Mouse (Mus musculus): ENCODE measurements around the gene Limk1. TPM values are rescaled to one million over a fixed set of nuclear protein-coding genes. Genes with fewer than 3 reads are reported as not detected.
A peak's percentile ranks its signal among the peaks of the same experiment; 100 is the strongest.

Gene Limk1
- 14.5 and 17.3 TPM in 2 replicates for polyA plus RNA-seq (2016; fragmentation: Nextera tagmentation; extraction: Ambion mirVana)

DNA sequence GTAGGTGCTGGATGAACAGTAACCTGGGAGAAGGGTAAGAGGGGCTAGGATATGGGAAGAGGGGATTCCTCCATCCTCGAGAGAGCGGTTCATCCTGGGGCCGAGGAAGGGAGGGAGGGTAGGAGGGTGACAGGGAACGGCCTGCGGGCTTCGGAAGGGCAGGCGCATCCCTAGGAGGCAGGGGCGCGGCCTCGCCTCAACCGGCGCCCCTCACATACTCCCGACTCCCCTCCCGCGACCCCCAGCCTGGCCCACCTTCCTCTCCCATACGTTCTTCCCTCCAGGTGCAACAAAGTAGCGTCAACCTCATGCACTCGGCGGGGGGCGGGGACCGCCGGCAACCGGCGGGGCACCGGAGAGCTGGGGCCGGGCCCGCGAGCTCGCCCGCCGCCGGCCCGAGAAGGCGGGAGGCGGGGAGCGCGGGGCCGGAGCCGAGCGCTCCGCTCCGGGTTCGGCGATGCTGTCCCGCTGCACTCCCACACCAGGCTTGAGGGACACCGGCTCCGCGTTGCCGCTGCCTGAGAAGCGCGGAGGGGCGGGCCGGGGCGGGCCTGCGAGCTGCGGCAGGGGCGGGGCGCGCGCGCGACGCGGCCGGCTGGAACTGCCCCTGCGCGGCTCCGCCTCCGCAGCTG is at the start of gene Limk1:
TSS of gene Limk1 (minus strand) at position 513 of the 632 bp plus-strand sequence.
- H3K27me3 ChIP-seq, result 0 out of 2 replicates have a peak, but pooled peaks cover 4% of the 10 kb centered on the region
- peak within 1 kb of the TSS; percentile 94 for H3K9ac ChIP-seq
- peak within 1 kb of the TSS; percentile 87 for H3K4me2 ChIP-seq
- WGBS, result under 1% methylated on average over 43 of the region's 69 CpGs
- peak within 1 kb of the TSS; percentile 88 for H3K27ac ChIP-seq
- H3K4me3 ChIP-seq (replicated peaks), result peak within 1 kb of the TSS; percentile 84
- H3K36me3 ChIP-seq (replicated peaks), result peaks cover 31% of the 10 kb centered on the region
- ATAC-seq (ENCODE audit: low FRiP score), result peak; percentile 19
- H3K9me3 ChIP-seq, result no peaks in the 10 kb centered on the region
- H3K4me1 ChIP-seq, result peaks cover 22% of the 10 kb centered on the region

DNA sequence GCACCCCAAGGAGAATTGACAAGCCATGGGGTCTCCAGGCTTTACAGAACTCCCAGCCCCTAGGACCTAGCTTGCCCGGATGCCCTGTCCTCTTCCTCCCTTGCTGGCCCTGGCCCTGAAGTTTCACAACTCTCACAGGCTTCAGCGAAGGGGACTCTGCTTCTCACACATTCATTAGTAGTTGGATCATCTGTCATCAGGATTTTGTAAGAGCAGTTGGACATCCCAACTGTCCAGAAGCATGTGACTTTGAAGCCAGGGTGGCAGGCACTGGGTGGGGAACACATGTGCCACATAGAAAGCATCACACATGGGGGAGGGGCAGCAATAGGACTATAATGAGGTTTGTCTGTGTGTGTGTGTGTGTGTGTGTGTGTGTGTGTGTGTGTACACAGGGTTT is 46.5 kb upstream of the Limk1 start:
- no peak overlapping the region for H3K27ac ChIP-seq
- no peak overlapping the region for H3K9ac ChIP-seq
- H3K9me3 ChIP-seq, result no peaks in the 10 kb centered on the region
- 90% methylated on average over 2 of the region's 2 CpGs for whole genome bisulfite sequencing
- H3K4me2 ChIP-seq, result no peak overlapping the region
- no peaks in the 10 kb centered on the region for H3K36me3 ChIP-seq (replicated peaks)
- no peaks in the 10 kb centered on the region for H3K4me1 ChIP-seq
- no peak overlapping the region for H3K4me3 ChIP-seq (replicated peaks)
- H3K27me3 ChIP-seq, result no peaks in the 10 kb centered on the region
- no peak for ATAC-seq (ENCODE audit: low FRiP score)

DNA sequence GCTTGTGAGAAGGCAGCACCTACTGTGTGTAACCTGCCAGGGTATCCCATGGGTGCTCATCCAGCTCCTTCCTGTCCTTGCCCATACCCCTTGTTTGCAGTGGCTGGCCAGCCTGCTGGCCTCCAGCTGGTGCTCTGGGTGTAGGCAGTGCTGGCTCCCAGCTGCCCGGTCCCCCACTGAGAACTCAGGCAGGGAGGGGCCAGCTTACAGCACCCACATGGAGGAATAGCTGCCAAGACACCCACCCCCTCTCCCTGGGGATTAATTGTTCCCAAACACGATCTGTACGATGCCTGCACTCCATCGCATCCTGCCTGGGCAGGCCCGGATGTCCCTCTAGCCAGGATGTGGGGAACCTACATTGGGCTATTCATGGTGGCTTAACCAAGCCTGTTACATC is 45.7 kb upstream of the Limk1 start:
- H3K27me3 ChIP-seq, result no peaks in the 10 kb centered on the region
- no peak for ATAC-seq (ENCODE audit: low FRiP score)

DNA sequence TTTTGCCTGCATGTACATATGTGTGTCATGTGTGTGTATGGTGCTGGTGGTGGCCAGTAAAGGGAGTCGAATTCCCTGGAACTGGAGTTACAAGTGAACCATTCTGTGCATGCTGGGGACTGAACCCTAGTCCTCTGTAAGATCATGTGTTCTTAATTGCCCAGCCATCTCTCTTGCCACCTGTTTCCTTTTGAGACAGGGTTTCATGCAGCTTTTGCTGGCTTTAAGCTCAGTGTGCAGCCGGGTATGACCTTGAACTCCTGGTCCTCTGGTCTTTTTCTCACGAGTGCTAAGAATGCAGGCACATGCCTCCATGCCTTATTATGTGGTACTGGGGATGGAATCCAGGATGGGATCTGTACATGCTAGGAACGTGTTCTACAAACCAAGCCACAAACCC is 44.8 kb upstream of the Limk1 start:
- H3K9ac ChIP-seq, result no peak overlapping the region
- WGBS, result 73% methylated on average over 4 of the region's 4 CpGs
- ATAC-seq (ENCODE audit: low FRiP score), result no peak

More for the DNA sequence above, 45.7 kb upstream of the Limk1 start:
- Histone ChIP-seq H3K9me3 (no peaks in the 10 kb centered on the region), H3K4me2 (no peak overlapping the region), H3K4me3 (replicated peaks) (no peak overlapping the region), H3K27ac (no peak overlapping the region), H3K9ac (no peak overlapping the region), H3K36me3 (replicated peaks) (no peaks in the 10 kb centered on the region), H3K4me1 (no peaks in the 10 kb centered on the region)
- WGBS, result 92% methylated on average over 5 of the region's 5 CpGs

DNA sequence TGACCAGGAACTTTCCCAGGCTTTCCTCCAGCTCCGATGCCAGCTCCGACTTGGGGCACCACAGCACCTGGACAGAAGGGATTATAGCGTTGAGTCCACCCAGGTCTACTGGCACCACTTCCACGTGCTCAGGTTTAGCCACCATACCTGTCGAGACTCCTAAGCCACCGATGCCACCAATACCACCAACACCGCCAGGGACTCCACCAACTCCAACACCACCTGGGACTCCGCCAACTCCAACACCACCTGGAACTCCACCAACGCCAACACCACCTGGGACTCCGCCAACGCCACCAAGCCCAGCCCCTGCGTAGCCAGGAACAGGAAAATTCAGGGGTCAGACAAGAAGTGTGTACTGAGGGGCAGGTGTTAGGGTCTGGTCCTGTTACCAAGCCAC is 40.7 kb upstream of the Limk1 start:
- WGBS, result 94% methylated on average over 12 of the region's 12 CpGs
- ATAC-seq (ENCODE audit: low FRiP score), result no peak
- Histone ChIP-seq H3K27ac (no peak overlapping the region), H3K4me1 (no peaks in the 10 kb centered on the region), H3K9ac (no peak overlapping the region), H3K4me3 (replicated peaks) (no peak overlapping the region), H3K27me3 (no peaks in the 10 kb centered on the region), H3K36me3 (replicated peaks) (no peaks in the 10 kb centered on the region), H3K9me3 (no peaks in the 10 kb centered on the region), H3K4me2 (no peak overlapping the region)

More for the DNA sequence above, 44.8 kb upstream of the Limk1 start:
- no peak overlapping the region for H3K4me3 ChIP-seq (replicated peaks)
- H3K36me3 ChIP-seq (replicated peaks), result no peaks in the 10 kb centered on the region
- no peaks in the 10 kb centered on the region for H3K27me3 ChIP-seq
- H3K4me1 ChIP-seq, result no peaks in the 10 kb centered on the region
- H3K4me2 ChIP-seq, result no peak overlapping the region
- H3K27ac ChIP-seq, result no peak overlapping the region
- H3K9me3 ChIP-seq, result no peaks in the 10 kb centered on the region

DNA sequence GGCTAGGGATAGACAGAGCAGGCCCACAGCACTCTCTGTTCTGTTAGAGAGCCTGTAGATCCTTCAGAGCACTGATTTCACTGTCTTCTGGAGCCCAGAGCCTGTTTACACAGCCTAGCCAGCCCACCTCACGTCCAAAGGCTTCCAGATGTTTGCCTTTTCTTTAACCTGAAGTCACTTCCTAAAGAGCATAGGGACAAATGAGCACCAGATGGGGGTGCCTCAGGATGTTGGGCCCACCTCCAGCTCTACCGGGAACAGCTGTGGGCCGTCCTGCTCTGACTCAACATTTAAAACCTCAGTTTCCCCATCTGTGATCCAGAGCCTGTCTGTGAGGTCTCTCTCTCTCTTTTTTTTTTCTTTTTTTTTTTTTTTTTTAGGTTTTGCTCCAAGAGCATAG is 40.1 kb upstream of the Limk1 start:
- WGBS, result 85% methylated on average over 3 of the region's 3 CpGs
- Histone ChIP-seq H3K9ac (no peak overlapping the region), H3K27ac (no peak overlapping the region), H3K36me3 (replicated peaks) (no peaks in the 10 kb centered on the region), H3K9me3 (no peaks in the 10 kb centered on the region), H3K27me3 (no peaks in the 10 kb centered on the region), H3K4me2 (no peak overlapping the region), H3K4me3 (replicated peaks) (no peak overlapping the region), H3K4me1 (no peaks in the 10 kb centered on the region)
- ATAC-seq (ENCODE audit: low FRiP score), result no peak

DNA sequence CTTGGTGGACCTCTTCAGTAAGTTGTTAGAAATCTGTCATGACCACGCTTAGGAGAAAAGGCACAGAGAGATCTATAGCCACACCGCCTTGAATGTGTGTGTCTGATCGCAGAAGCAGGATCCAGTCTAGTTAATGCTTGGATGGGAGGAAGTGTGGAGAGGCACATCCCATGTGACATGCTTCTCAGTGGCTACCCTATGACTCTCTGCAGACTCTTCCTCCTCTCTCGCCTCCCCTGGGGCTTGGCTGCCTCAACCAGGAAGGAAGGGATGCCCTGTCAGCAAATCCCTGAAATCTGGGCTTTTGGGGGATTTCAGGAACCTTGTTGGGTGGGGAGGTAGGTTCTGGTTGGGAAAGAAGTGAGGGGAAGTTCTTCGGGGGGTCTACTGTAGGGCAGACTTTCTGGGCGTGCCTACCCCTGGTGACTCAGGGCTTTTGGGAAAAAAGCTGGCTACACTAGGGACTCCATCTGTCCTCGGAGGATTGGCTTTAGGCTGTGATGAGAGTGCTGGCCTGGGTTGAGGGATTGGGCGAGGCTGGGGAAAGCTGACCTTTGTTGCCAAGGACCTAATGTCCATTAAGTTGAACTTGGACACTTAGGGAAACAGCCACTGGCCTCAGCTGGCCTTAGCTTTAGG is 38.7 kb upstream of the Limk1 start:
- H3K4me1 ChIP-seq, result no peaks in the 10 kb centered on the region
- H3K4me3 ChIP-seq (replicated peaks), result no peak overlapping the region
- WGBS, result 80% methylated on average over 8 of the region's 8 CpGs
- no peak overlapping the region for H3K4me2 ChIP-seq
- no peak overlapping the region for H3K9ac ChIP-seq
- no peaks in the 10 kb centered on the region for H3K27me3 ChIP-seq
- no peaks in the 10 kb centered on the region for H3K36me3 ChIP-seq (replicated peaks)
- ATAC-seq (ENCODE audit: low FRiP score), result no peak
- H3K9me3 ChIP-seq, result no peaks in the 10 kb centered on the region
- no peak overlapping the region for H3K27ac ChIP-seq

DNA sequence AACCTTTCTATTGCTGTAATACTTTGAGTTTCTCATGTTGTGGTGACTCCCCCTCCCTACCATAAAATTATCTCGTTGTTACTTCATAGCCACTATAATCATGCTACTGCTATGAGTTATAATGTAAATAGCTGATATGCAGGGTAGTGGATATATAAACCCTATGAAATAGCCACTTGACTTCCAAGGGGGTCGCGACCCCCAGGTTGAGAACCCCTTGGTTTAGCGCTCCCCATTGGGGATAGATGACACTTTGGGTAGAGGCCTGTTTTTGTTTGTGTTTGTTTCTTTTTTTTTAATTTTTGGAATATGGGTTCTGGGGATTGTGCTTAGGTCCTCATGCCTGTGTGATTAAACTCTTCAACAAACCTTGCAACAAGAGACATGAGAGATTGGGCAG is 36.9 kb upstream of the Limk1 start:
- Histone ChIP-seq H3K27ac (no peak overlapping the region), H3K9ac (no peak overlapping the region), H3K4me2 (no peak overlapping the region), H3K4me3 (replicated peaks) (no peak overlapping the region), H3K9me3 (no peaks in the 10 kb centered on the region), H3K4me1 (no peaks in the 10 kb centered on the region), H3K36me3 (replicated peaks) (no peaks in the 10 kb centered on the region), H3K27me3 (no peaks in the 10 kb centered on the region)
- no peak for ATAC-seq (ENCODE audit: low FRiP score)
- 65% methylated on average over 4 of the region's 4 CpGs for WGBS

DNA sequence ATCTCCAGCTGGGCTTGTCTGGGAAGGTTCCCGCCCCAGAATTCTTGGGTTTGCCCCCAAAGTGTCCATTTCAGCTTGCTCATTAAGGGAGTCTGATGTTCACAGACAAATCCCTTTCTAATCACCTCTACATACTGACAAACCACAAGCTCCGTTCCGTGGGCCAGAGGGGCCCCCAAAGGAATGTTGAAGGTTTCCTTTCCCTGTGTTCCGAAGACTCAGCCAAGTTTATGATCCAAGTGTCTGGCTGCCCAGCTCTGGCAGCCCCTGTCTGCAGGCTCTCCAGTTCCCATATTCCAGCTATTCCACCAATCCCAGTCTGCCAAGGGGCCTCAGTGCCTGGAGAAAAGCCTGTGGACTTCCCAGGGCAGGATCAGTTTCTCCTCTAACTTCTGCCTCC is 31.7 kb upstream of the Limk1 start:
- no peak for ATAC-seq (ENCODE audit: low FRiP score)
- 0 out of 2 replicates have a peak, but pooled peaks cover 1% of the 10 kb centered on the region for H3K27me3 ChIP-seq
- H3K9me3 ChIP-seq, result no peaks in the 10 kb centered on the region
- no peak overlapping the region for H3K27ac ChIP-seq
- WGBS, result 69% methylated on average over 4 of the region's 4 CpGs
- H3K4me3 ChIP-seq (replicated peaks), result no peak overlapping the region
- no peaks in the 10 kb centered on the region for H3K36me3 ChIP-seq (replicated peaks)
- no peak overlapping the region for H3K9ac ChIP-seq
- no peaks in the 10 kb centered on the region for H3K4me1 ChIP-seq
- no peak overlapping the region for H3K4me2 ChIP-seq

DNA sequence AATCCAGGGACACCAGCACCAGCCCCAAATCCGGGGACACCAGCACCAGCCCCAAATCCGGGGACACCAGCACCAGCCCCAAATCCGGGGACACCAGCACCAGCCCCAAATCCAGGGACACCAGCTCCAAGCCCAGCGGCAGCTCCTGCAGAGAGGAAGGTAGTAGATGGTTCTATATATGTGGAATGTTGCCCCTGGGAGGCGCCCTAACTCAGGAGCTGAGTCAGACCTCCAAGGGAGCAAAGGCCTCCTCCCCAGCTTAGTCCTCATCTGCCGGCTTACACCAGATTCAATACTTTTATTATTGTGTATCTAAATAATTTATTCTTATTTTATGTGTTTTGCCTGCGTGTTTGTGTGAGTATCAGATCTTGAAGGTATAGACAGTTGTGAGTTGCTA is 22.7 kb upstream of the Limk1 start:
- no peak for ATAC-seq (ENCODE audit: low FRiP score)
- Histone ChIP-seq H3K4me3 (replicated peaks) (no peak overlapping the region), H3K36me3 (replicated peaks) (no peaks in the 10 kb centered on the region), H3K27ac (no peak overlapping the region), H3K4me2 (no peak overlapping the region), H3K9me3 (no peaks in the 10 kb centered on the region), H3K27me3 (peaks cover 16% of the 10 kb centered on the region; the same call in 1 of the 2 replicates), H3K4me1 (no peaks in the 10 kb centered on the region), H3K9ac (no peak overlapping the region)
- WGBS, result 73% methylated on average over 7 of the region's 7 CpGs

DNA sequence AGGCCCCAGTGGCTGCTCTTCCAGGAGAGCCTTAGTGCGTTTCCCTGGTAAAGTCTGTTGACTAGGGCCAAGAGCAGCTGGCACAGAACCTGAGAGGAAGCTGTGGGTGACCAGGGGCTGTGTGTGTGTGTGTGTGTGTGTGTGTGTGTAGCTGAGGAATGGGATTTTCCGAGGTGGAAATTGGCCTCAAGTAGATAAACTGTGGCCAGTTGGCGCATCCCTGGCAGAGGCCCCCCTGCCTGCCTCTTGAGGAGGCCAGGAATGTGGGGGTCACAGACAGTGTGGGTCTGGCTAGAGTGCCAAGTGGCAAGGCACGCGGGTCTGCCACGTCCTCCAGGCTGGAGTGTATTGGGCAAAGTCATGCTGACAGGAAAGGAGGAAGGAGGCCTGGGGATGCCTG is 20.9 kb upstream of the Limk1 start:
- no peak for ATAC-seq (ENCODE audit: low FRiP score)
- Histone ChIP-seq H3K27ac (no peak overlapping the region), H3K4me1 (no peaks in the 10 kb centered on the region), H3K9ac (no peak overlapping the region), H3K27me3 (peaks cover 19% of the 10 kb centered on the region; the same call in 1 of the 2 replicates), H3K4me3 (replicated peaks) (no peak overlapping the region), H3K9me3 (no peaks in the 10 kb centered on the region), H3K4me2 (no peak overlapping the region), H3K36me3 (replicated peaks) (no peaks in the 10 kb centered on the region)
- 72% methylated on average over 6 of the region's 6 CpGs for WGBS

DNA sequence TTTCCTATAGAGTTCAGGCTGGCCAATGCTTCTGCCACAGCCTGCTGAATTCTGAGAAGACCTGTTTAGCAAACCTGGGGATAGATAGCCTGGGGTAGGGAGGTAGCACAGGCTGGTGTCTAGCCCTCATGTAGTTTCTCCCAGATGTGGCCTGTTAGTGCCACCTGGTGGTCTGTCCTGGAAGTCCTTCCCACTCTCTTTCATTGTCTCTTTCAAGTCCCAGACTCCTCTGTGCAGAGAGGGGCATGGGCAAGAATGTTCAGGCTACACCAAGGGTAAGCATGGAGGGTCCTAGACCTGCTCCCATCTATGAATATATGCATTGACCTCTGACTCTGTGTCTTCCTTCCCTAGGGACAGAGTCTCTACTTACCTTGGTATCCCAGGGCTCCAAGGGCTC is 15.8 kb upstream of the Limk1 start:
- no peaks in the 10 kb centered on the region for H3K9me3 ChIP-seq
- H3K27me3 ChIP-seq, result peaks cover 27% of the 10 kb centered on the region; the same call in 1 of the 2 replicates
- H3K4me3 ChIP-seq (replicated peaks), result no peak overlapping the region
- H3K4me2 ChIP-seq, result no peak overlapping the region
- H3K36me3 ChIP-seq (replicated peaks), result no peaks in the 10 kb centered on the region
- no peak overlapping the region for H3K9ac ChIP-seq
- no peak overlapping the region for H3K27ac ChIP-seq
- peak; percentile 74 for ATAC-seq (ENCODE audit: low FRiP score)
- no peaks in the 10 kb centered on the region for H3K4me1 ChIP-seq

DNA sequence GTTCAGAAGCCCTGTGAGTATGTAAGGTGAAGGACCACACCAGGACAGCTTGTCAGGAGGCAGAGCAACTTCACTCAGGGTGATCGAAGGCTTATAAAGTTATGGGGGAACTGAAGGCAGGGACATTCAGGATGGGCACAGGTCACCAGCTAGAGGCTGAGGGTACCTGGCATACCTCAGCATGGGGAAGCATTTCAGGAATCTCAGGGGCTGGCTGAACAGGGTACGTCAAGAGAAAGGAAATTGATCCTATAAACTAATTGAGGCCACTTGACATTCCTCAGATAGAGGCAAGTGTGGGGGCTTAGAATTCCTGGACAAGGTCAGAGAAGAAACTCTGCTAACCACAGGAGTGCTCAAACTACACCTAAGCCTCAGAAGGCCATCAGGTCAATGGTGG is 7.1 kb upstream of the Limk1 start:
- WGBS, result 74% methylated on average over 2 of the region's 2 CpGs
- Histone ChIP-seq H3K36me3 (replicated peaks) (no peaks in the 10 kb centered on the region), H3K4me3 (replicated peaks) (no peak overlapping the region), H3K27ac (no peak overlapping the region), H3K4me1 (no peaks in the 10 kb centered on the region), H3K4me2 (no peak overlapping the region), H3K27me3 (no peaks in the 10 kb centered on the region), H3K9ac (no peak overlapping the region), H3K9me3 (no peaks in the 10 kb centered on the region)
- ATAC-seq (ENCODE audit: low FRiP score), result no peak

Measured in forebrain, embryonic 12.5 days (tissue).